Mouse (Mus musculus): ENCODE results near the gene Mdm2.

Gene Mdm2

DNA sequence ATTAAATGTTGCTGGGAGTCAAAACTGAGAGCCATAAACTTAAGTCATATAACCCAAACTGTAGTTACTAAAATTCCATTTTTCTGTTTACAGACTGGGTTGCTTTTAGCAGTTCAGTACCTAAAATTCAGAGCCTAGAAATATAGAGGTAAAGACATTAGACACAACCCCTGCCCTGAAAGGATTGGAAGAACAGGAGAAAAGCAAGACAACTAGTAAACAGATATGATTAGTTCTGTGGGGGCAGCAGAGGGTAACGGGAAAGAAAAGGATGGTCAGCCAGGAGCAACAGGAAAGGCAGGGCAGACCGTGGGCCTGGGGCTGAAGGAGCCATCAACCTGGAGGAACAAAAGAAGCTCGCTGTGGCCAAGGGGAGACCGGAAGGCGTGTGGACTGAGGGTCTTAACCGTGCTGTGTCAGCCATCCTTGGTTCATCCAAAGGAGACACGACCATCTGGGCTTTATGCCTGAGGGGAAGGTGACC is 69.9 kb downstream of the Mdm2 start:
- no peak for DNase-seq

DNA sequence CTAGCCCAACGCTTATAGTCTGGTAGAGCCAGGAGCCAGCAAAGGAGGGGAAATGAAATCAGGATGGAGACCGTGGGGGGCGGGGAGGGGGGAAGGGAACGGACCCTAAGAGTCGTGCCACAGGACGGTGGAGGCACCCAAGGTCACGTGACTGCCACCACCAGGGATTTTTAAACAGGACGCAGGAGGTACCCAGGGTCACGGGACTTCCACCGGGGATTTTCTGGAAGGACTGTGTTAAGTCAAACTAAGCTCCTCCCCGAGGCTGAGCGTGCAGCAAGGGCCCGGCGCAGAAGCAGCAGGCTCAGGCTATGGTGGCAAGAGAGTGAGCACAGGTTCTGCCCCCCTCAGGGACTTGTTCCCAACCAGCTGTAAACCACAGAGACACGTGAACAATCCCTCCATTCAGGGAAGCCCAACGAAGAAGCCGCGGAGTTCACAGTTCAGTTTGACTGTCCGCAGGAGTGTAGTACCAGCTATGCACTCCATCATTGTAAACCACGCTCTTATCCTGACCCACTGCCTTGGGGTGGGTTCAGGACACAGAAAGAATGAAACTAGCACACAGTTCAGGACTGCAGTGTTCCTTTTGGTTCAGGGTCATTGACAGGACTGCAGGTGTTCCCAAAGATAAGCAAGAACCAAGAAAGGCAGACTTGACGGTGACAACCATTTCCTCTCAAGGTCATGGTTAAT is 70.5 kb downstream of the Mdm2 start:
- no peak for DNase-seq

DNA sequence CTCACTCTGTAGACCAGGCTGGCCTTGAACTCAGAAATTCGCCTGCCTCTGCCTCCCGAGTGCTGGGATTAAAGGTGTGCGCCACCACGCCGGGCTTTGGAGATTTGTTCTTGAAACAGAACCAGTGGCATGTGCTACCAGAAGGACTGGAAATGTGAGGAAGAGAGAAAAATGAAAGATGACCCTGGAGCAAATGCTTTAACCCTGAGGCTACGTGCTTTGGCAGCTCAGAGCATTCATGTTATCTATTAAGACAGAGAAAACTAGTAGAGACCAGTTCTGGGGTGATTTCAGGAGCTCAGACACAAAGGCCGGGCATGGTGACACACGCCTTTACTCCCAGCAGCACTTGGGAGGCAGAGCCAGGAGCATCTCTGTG is 71.3 kb downstream of the Mdm2 start:
- no peak for DNase-seq

All from right cerebral cortex, adult 18-20 months (tissue).